ENCODE assay signal across 8 mouse cellular contexts in genomic region chr2:105108703-105109158, GRCm38 (mm10). TPM values are rescaled to one million over a fixed set of nuclear protein-coding genes. Genes with fewer than 3 reads are reported as not detected.
DNase-seq lines count a peak whose midpoint lies in the region; ATAC-seq and TF ChIP-seq lines count a peak whose summit lies in the region.

No protein-coding gene starts in this region.

- no peak overlapping the region for H3K9ac ChIP-seq in hindbrain, postnatal 0 days (replicated peaks; ENCODE audit: low read length)
- H3K9ac ChIP-seq in midbrain, embryonic 16.5 days (ENCODE audit: low read depth, low read length), result no peak overlapping the region

- H3K36me3 ChIP-seq in hindbrain, postnatal 0 days (ENCODE audit: insufficient read depth, low read length), result no peaks in the 10 kb centered on the region
- no peaks in the 10 kb centered on the region for H3K36me3 ChIP-seq in midbrain, embryonic 16.5 days (ENCODE audit: control insufficient read depth, insufficient read depth, low read length)

- intact Hi-C loops in gastrocnemius, postnatal 14 days (cut with DNase I; ENCODE audit: low total_unique reads), result no loop called here

- H3K9me3 ChIP-seq in hindbrain, postnatal 0 days (ENCODE audit: low read length), result no peaks in the 10 kb centered on the region
- H3K9me3 ChIP-seq in midbrain, embryonic 16.5 days (replicated peaks; ENCODE audit: control insufficient read depth, low read length, poor library complexity, severe bottlenecking), result no peaks in the 10 kb centered on the region

- peak; percentile 71 for DNase-seq in gastrocnemius, postnatal 14 days
- DNase-seq in gastrocnemius, adult 8-10 months (ENCODE audit: low spot score in 2 of 2), result no peak
- peak; percentile 88 for DNase-seq in cerebellum, adult 18-20 months
- DNase-seq in frontal cortex, adult 2 months (ENCODE audit: extremely low spot score in 1 of 2, low spot score in 1 of 2), result peak; percentile 55 to 80
- peak; percentile 96 for DNase-seq in hindbrain, postnatal 0 days (ENCODE audit: low spot score)
- peak; percentile 83 for DNase-seq in left cerebral cortex, adult 11 months (ENCODE audit: low spot score)
- DNase-seq in B cell, adult 2 months, result no peak

- peak; percentile 66 for TF ChIP-seq CTCF in hindbrain, postnatal 0 days (IDR thresholded peaks at IDR 0.05; ENCODE audit: low read depth)

- no peak overlapping the region for H3K4me2 ChIP-seq in hindbrain, postnatal 0 days (ENCODE audit: low read depth, low read length)
- H3K4me2 ChIP-seq in midbrain, embryonic 16.5 days (ENCODE audit: low read length), result no peak overlapping the region

- WGBS in hindbrain, postnatal 0 days, result 5% methylated on average over 6 of the region's 6 CpGs
- 5% methylated on average over 6 of the region's 6 CpGs for WGBS in midbrain, embryonic 16.5 days

- H3K27me3 ChIP-seq in hindbrain, postnatal 0 days (ENCODE audit: insufficient read depth, low read length), result peaks cover 10% of the 10 kb centered on the region; the same call in 1 of the 2 replicates
- H3K27me3 ChIP-seq in midbrain, embryonic 16.5 days (ENCODE audit: control insufficient read depth, insufficient read depth, low read depth, low read length), result peaks cover 11% of the 10 kb centered on the region

- peak; percentile 97 for ATAC-seq in hindbrain, postnatal 0 days
- peak; percentile 95 for ATAC-seq in midbrain, embryonic 16.5 days

- H3K4me1 ChIP-seq in hindbrain, postnatal 0 days (ENCODE audit: insufficient read depth, low read length), result no peaks in the 10 kb centered on the region
- H3K4me1 ChIP-seq in midbrain, embryonic 16.5 days (ENCODE audit: control insufficient read depth, insufficient read depth, low read length), result no peaks in the 10 kb centered on the region

- no peak overlapping the region for H3K27ac ChIP-seq in hindbrain, postnatal 0 days
- no peak overlapping the region for H3K27ac ChIP-seq in midbrain, embryonic 16.5 days (ENCODE audit: low read length)

- H3K4me3 ChIP-seq in hindbrain, postnatal 0 days (ENCODE audit: low read length), result no peak overlapping the region
- no peak overlapping the region for H3K4me3 ChIP-seq in midbrain, embryonic 16.5 days (ENCODE audit: low read depth, low read length)

RNA-seq across cellular contexts. Expression of gene Gm11060, which starts 16.9 kb away (rescaled TPM):
- not detected for total RNA-seq in gastrocnemius, postnatal 14 days (2021)
- total RNA-seq in gastrocnemius, adult 8-10 months (2022), result not detected
- not detected in 2 replicates for polyA plus RNA-seq in frontal cortex, adult 2 months (2012; rRNA removed)
- not detected in 2 replicates for total RNA-seq in hindbrain, postnatal 0 days (2014; rRNA removed)
- not detected in 2 replicates for polyA plus RNA-seq in hindbrain, postnatal 0 days (2015; fragmentation: Nextera tagmentation; extraction: Ambion mirVana)
- not detected in 2 replicates for polyA plus RNA-seq in midbrain, embryonic 16.5 days (2015; fragmentation: Nextera tagmentation; extraction: Ambion mirVana)

RNA-seq across cellular contexts. Expression of gene Wt1, which starts 17.6 kb away (rescaled TPM):
- total RNA-seq in gastrocnemius, postnatal 14 days (2021), result not detected
- not detected for total RNA-seq in gastrocnemius, adult 8-10 months (2022)
- 0.20 and 0.34 TPM in 2 replicates for polyA plus RNA-seq in frontal cortex, adult 2 months (2012; rRNA removed)
- total RNA-seq in hindbrain, postnatal 0 days (2014; rRNA removed), result 0.32 and 1.9 TPM in 2 replicates
- 0.55 and 0.56 TPM in 2 replicates for polyA plus RNA-seq in hindbrain, postnatal 0 days (2015; fragmentation: Nextera tagmentation; extraction: Ambion mirVana)
- 0.13 and 0.22 TPM in 2 replicates for polyA plus RNA-seq in midbrain, embryonic 16.5 days (2015; fragmentation: Nextera tagmentation; extraction: Ambion mirVana)

Comparison
In these comparisons a context has a peak if more than half of its experiments do, and no peak if none do; other contexts are left out.
1. DNase-seq: peak in gastrocnemius, postnatal 14 days (single experiment), cerebellum, adult 18-20 months (2 of 2), frontal cortex, adult 2 months (2 of 2), hindbrain, postnatal 0 days (single experiment) and left cerebral cortex, adult 11 months (single experiment); none in gastrocnemius, adult 8-10 months (0 of 2) and B cell, adult 2 months (0 of 2).